Mouse (Mus musculus) urinary bladder, postnatal 36 days (tissue): ENCODE measurements at regions not wholly inside any gene's neighbourhood (a gene's known extent, or its start where the extent isn't known, plus 50 kb on each side); places are given as distances from the start of the nearest gene placed in this dataset.

Source experiments
- DNase-seq, 2 experiments: peaks; one replicate each; pipeline ENCODE4 v3.0.0; 2022; ENCODE audit warnings: low spot score in 2 of 2, mixed read lengths in 1 of 2

DNA sequence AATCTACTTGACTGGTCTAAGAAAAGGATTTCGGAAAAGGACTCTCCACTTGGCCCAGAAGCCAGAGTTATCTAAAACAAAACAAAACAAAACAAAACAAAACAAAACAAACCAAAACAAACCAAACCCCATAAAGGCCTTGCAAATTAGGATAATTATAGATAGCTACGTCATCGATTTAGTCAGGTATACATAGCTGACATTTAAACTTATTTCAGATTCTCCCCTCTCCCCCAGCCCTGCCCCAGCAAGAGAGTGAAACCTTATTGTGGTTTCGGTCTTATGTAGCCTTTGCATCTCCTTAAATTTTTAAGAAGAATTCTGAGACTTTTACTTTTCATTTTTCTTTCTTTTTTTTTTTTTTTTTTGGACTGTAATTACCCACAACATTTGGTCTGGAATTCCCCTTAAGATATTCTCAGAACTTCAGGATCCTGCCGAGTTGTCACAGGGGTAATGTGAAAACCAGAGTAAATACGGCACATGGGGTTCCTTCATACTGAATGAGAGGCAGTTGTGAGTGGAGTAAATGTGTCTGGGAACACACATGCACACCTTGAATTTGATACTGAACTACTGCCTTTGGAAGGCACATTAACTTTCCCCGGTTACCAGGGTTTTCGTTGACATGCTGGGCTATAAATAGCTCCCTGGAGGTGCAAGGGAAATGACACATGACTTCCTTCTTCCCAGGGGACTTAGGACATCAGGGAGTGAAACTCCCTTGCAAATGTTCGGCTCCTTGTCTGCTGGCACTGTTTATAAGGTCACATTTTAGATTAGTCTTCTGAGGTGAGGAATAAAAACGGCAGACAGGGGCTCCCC is 94.8 kb upstream of the Rap1b start:
- peak in 1 of 2 experiments; percentile 6 for DNase-seq

DNA sequence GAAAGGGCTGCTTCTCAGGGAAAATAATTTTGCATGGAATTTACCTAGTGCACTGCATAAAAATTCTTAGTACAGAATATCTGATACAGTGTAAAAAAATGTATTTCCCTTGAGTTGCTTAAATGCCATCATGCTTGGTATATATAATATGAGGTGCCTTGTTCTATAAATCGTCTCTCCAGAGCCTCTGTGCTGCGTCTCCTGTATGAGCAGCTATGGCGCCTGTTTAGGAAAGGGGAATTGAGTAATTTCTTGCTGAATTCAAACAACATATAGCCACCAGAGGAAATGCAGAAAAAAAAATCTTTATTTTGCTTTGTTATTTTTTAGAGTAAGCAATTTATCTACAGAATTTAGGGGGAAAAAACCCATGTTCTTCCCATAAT is 95.4 kb upstream of the Rap1b start:
- no peak for DNase-seq

DNA sequence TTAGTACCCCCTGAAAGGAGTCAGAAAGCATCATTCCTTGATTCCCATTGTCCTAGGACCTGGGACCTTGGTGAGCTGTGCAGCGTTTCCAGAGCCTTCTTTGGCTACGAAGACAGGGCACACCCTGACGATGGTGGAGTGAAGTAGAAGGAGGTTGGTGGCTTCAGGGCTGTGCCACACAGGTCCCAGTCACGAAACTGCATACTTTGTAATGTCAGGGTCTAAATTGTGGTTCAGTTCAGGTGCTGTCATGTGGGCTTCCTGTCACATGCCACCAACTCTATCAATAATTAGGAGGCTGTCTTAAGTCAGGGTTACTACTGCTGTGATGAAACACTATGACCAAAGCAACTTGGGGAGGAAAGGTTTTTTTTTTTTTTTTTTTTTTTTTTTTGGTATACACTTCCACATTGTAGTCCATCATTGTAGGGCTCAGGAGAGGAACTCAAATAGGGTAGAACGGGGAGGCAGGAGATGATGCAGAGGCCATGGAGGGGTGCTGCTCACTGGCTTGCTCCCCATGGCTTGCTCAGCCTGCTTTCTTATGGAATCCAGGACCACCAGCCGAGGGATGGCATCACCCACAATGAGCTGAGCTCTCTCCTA is 98.0 kb upstream of the Rap1b start:
- no peak for DNase-seq

DNA sequence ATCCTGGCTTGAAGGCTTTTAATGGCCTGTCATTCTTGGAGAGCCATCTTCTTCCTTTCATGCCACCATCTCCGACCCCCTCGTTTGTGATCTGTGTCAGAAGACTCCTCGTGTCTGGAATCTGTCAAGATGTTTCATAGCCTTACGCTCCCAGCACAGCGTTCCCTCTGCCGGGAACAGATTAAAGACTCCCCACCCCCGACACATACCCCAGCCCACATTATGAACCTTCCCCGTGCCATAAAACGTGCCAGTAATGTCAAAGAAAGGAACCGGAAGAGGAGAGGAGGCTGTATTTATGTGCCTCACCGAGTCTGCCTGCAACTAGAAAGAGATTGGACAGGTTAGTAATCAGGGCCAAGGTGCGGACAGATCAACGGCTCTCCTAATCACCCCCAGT is 101.4 kb upstream of the Rap1b start:
- no peak for DNase-seq

DNA sequence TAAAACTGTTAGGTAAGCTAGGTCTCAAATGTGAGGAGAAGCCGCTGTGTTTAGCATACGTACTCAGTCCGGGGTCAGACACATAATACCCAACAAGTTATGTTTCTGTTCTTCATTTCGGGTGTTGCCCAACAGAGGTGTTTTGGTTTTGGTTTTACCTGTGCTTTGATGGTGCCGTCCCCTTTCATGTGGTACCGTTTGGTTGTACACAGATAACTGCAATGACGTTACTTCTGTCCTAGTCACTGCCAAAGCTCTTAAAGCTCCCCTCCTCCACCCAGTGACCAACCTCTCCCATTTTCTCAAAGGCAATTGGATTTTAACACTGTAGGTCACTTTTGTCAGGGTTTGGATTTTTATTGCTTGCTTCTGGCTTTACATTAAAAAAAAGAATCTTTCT is 102.1 kb upstream of the Rap1b start:
- no peak for DNase-seq

DNA sequence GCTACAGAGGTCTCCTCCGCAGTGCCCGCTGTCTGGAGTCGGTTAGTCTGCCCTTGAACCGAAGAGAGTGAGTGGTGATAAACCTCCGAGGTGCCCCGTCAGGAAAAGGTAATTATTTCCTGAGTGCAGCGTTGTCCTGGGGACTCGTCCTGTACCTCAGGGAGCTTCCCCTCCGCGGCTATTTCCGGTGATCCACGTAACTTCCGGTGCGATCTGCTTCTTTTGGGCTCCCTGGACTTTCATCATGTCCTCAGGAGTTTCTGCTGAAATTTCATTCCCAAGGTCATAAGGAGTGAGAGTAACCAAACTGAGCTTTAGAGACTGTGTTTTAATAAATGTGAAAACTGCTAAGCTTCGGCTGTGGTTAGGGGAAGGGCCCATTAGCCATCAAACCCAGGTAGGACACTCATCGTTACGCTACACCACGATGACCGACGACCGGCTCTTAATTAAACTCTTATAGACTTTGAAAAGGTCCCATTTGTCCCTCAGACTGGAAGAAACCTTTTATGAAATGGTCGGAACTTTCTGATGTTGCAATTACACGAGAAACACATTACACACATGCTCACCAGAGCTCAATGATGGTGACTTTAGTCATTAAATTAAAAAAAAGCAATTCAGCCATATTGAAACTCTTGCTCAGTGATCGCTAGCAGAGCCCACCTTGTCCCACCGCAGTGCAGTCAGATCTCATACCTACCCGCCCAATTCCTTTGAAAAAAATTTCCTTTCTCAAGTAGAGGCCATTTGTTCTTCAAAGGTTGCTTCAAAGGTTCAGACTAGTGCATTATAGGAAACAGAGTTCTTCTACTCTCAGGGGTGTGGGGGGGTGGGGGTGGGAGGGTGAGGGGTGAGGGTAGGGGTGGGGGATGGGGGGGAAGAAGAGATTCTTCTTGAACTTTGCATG is 106.5 kb upstream of the Rap1b start:
- no peak for DNase-seq

DNA sequence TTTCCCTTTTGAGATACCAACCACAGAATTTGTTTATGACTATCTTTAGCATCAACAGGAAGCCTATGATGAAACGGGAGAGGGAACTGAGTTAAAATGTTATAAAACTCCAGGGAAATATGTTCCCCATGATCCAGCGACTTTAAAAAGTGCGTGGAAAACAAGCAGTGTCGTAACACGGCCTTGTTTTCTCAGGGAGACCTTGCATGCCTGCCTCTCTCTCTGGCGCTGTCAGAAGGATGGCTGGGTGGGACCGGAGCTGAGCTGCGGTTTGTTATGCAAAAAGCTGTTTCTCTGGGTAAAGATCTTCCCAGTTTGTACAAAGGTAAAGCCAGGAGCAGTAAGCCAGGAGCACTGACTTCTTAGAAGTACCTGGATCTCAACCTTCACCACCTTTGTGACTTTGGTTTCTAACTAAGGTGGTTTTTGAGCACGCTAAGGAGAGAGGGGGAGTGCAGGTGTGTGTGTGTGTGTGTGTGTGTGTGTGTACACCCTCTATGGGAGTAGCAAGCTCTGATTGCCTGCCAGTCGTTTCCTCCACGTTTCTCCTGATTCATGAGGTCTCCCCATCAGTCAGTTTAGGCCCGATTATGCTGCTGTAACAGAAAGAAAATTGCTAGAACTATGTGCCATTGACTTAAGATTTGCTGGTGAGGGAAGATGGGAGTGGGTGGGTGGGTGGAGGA is 107.3 kb upstream of the Rap1b start:
- peak in 1 of 2 experiments; percentile 14 for DNase-seq

DNA sequence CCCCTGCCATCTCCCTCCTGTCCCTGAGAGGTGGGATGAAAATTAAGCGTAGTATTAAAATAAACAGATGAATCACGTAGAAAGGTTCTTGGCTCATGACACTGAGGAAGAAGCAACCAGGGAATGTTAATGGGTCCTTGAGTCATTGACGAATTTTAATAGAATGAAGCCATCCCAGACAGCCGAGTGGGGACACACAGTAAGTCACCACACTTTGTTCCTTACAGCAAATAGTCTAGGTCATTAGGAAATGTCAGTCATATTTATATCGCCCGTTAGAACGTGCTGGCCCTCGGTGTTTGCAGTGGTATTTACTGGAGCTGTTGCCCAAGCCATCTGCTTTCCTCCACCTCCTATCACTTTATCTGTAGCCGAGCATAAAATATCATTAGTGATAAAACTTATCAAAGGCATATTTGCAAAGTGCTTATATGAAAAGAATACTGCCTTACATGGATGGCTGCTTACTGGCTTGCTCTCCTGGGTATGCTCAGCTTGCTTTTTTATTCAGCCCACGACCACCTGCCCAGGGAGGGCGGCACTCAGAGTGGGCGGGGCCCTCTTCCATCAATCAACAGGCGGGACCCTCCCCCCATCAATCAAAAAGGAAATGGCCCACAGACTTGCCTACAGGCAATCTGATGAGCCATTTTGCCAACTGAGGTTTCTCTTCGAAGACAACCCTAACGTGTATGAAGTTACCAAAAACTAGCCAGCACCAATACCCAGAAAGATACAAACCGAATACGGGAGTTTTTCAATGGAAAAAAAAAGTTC is 110.5 kb upstream of the Rap1b start:
- DNase-seq: no peak

DNA sequence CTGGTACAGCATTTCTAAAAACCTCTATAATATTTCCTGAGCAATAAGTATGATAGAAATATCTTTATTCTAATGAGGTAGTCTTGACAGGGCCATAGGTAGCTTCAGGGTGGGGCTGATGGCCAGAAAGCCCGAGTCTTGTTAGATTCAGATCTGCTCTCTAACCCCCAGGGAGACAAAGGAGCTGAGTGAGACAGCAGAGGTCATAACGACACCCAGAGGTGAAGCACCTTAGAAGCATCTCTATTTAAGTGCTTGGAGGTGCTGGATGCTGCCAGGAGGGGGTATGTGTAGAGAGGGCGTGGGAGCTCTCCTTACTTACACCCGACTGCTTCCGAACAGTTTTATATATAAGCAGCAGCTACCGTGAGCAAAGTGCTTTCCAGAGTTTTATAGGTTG is 128.9 kb upstream of the Rap1b start:
- DNase-seq: no peak

DNA sequence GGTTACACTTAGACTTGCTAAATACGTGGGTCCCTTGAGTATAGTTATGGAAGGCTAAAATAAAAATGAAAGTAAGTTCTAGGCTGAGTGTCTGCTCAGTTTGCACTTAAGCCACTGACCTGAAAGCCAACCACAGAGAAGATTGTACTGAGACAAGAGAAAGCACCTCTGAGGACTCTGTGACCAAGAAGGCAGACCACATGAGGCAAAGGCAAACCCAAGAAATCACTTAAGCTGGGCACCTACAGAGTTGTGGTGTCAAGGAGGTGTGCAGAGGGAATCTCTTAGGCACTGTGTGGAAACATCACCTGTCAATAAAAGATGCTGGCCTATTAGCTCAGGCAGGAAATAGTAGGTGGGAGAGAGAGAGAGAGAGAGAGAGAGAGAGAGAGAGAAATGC is 129.6 kb upstream of the Rap1b start:
- DNase-seq: no peak

DNA sequence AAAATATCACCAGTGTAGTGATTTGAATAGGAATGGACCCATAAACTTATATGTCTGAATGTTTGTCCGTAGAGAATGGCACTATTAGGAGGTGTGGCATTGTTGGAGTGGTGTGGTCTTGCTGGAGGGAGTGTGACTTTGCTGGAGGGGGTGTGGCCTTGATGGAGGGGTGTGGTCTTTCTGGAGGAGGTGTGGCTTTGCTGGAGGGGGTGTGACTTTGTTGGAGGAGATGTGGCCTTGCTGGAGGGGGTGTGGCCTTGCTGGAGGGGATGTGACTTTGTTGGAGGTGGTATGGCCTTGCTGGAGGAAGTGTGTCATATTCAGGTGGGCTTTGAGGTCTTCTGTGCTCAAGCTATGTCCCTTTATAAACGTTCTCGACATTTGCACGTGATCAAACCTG is 133.3 kb upstream of the Rap1b start:
- DNase-seq: no peak

DNA sequence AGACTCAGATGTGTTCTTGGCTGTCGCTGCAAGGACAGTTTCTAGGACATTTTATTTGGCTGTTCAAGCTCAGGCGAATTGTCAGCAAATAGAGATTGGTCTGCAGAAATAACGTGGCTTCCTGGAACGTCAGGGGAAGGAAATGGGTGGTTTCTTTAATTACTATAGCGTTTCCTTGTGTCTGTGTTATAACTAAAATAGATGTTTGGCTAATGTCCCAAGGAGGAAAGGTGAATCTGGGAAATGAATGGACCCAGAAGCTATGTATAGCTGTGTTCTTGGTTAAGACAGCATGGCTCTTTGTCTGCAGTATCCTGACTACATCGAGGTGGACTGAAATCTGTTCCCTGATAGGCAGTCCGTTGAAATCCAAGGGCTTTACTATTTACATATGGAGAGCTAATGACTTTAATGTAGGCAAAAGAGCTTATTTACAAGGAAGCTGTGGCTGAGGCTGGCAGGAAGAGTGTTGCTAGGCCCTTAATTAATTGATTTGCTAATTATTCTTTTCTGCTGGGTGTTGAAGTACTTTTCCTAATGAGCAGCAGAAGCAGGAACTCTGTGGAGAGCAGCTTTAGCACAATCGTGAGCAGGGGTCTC is 136.9 kb upstream of the Rap1b start:
- peak in 1 of 2 experiments; percentile 5 for DNase-seq

DNA sequence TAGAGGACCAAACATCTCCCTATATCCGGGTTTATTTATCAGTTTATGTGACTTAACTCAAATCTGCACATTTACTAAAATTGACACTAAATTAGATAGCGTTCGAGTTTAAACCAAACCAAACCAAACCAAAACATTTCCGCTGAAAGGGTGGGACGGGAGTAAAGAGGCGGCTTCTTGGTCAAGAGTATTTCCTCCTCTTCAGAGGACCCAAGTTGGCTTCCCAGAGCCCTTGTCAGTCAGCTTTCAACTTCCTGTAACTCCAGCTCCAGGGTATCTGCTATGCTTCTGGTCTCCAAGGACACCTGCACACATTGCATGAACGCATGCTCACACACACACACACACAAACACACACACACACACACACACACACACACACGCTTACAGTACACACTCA is 137.4 kb upstream of the Rap1b start:
- no peak for DNase-seq

DNA sequence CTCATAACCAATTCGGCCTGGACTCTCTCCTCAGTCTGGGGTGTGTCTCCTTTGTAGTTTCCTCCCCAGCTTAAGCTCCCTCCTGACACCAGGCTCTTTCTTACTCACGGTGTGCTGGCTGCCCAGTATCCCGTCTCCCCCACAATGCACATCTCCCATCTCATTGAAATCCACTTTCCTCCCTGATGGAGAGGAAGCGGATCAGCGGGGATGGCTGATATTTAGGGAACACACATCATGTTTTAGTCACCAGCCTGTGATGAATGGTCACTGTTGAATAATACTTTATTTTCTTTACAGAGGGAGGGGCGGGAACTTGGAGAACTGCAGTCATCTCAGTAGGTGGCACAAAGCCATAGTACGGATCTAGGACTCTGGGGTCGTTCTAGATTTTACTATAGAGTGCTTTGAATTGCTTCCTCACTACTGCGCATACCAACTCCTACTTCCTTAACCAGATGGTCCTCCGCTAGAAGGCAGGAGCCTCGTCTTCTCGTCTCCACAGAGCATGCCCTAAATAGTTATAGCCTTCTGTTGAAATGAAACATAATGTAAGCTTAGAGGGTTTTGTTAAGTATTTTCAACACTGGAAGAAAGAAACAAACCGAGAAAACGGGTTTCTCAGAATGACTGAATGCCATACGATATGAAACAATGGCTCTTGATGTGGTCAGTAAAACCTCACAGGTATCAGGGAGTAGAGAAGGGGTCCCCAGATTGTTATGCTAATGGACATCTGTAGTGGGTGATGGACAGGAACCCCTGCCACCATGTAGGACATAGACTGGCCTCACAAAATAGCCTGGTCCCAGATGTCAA is 139.2 kb upstream of the Rap1b start:
- DNase-seq: no peak

DNA sequence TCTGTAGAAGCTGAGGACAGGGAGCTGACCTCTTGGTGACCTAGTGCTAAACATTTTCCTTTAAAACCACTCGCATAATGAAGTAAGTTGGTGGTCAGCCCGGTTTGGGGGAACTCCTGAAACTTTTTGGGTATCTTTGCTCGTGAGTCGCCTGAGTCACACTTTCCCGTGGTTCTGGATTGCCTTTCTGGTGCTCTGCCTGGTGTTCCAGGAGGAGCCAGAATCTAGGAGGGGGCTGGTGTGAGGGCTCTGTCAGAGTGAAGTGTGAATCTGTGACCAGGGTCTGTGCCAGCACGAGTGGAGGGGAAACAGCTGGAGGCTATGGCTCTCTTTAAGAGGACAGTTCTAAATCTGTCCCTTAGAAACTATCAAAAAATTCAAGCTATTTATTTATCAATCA is 141.8 kb upstream of the Rap1b start:
- DNase-seq: no peak

DNA sequence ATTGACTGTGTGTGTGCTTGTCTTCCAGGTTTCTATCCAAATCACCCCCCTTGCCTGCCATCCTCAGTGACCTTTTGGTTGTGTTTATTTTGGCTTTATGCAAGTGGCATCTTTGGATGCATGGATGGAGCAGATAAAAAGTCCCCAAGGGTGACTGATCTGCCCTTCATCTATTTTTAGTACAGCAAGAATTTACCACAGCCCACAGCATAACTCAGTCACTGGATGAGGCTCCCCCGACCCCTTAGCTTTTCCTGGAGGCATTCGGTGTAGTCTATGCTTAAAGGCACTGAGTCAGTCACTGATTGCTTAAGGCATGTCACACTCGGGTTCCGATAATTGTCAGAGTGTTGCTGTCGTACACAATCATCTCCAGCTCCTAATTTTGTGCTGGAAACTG is 142.2 kb upstream of the Rap1b start:
- no peak for DNase-seq

DNA sequence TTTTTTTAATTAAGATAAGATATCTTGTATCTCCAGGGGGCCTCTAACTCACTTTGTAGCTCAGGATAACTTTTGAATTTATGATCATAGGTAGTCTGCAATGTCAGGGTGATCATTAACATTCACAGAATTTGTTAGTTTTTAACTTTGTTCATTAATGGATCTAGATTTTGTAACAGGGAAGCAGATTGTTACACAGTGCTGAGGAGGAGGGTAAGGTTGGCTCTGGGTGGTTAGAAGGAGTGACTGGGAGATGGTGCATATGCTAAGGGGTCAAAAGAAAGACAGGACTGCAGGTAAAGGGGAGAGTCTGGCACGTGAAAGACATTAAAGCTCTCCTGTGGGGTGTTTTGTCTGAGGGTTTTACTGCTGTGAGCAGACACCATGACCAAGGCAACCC is 145.3 kb upstream of the Rap1b start:
- DNase-seq: no peak

DNA sequence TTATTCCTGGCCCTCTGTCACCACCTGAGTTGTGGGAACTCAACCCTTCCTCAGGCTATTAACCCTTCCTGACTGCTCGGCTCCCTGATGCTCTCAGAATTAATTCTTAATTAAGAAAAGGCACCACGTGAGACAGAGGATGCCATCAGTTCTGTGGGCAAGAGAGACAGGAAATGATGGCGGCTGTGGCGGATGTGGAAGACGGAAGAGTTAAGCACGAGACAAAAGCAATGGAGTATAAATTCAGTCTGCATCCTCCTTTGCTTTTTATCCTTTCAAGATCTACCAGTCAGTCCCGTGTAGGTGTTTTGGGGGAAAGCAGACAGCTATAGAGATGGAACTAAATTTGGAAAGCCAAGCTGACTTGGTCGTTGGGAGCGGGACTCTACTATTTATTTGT is 146.5 kb upstream of the Rap1b start:
- DNase-seq: no peak

DNA sequence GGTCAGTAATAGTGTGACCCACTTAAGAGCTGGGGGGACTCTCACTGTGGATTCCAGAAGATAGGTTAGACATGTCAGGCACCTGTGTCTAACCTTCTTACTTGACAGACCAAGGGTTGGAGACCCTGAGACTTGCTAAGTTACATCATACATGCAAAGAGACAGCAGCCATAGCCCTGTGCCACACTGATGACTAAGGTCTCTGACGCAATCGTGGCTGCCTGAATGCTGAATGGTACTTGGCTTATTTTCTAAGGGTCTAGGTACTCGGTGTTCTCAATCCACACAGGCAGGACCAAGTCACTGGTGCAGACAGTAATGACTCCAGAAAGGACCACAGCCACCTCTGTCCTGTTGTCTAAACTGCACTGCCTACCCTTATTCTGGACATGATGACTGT is 147.8 kb upstream of the Mdm1 start:
- no peak for DNase-seq

DNA sequence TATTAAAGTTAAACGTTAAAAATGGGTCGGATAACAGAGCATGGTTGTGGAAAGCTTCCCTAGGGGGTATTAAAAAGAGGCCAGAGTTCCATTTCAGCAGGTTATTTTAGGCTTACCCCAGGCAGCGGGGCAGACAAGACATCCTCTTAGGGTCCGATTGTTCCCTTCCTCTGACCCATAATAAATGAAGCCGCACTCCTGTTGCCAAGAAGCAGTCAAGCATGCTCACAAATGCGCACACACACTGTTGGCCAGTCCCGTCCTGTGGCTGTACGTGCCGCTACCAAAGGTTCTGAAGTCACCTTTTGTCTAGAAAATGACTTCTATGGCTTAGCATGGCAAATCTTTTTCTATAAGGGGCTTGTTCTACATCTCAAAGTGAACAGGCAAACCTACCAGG is 146.8 kb upstream of the Mdm1 start:
- DNase-seq: no peak
